Mouse (Mus musculus) limb, embryonic 11.5 days (tissue): ENCODE results near the gene Hist2h3b. TPM values are rescaled to one million over a fixed set of nuclear protein-coding genes. Genes with fewer than 3 reads are reported as not detected.
"Not testable (repeated sequence)": the region's sequence is repeated elsewhere in the genome, so short reads cannot be mapped to it uniquely, and the experiment has no call there.

Experiments
- ATAC-seq: fragments of 200-750 bp; cut with Nextera tagmentation; 2 replicates; pipeline ENCODE4 v1.8.0; 2017; ENCODE audit warnings: low read depth; ENCODE audit not compliant: insufficient number of reproducible peaks, low FRiP score, low TSS enrichment
- DNase-seq: peaks from one replicate; pipeline ENCODE4 v3.0.0-alpha.2; 2015; ENCODE audit warnings: low spot score
- H3K27ac ChIP-seq: fragments of 300-500 bp; sonication (generic); replicated peaks from 2 replicates; pipeline ENCODE4 v1.5.1; 2014; ENCODE audit warnings: low read depth, mild to moderate bottlenecking, low read length
- H3K27me3 ChIP-seq: fragments of 300-500 bp; sonication (generic); 2 replicates; pipeline ENCODE4 v1.6.1; 2014; ENCODE audit warnings: mild to moderate bottlenecking, low read length, mixed read lengths; ENCODE audit not compliant: control insufficient read depth, insufficient read depth
- H3K36me3 ChIP-seq: fragments of 300-500 bp; sonication (generic); 2 replicates; pipeline ENCODE4 v1.6.1; 2014; ENCODE audit warnings: mild to moderate bottlenecking, low read length, moderate library complexity, mixed read lengths; ENCODE audit not compliant: control insufficient read depth, insufficient read depth
- H3K4me1 ChIP-seq: fragments of 300-500 bp; sonication (generic); 2 replicates; pipeline ENCODE4 v1.6.1; 2014; ENCODE audit warnings: low read length, mixed read lengths; ENCODE audit not compliant: control insufficient read depth, insufficient read depth
- H3K4me2 ChIP-seq: fragments of 300-500 bp; sonication (generic); 2 replicates; pipeline ENCODE4 v1.6.1; 2014; ENCODE audit warnings: low read depth, mild to moderate bottlenecking, moderate library complexity; ENCODE audit not compliant: severe bottlenecking
- H3K4me3 ChIP-seq: fragments of 300-500 bp; sonication (generic); 2 replicates; pipeline ENCODE4 v1.5.1; 2014; ENCODE audit warnings: low read depth, low read length
- H3K9ac ChIP-seq: fragments of 300-500 bp; sonication (generic); 2 replicates; pipeline ENCODE4 v1.6.1; 2014; ENCODE audit warnings: mild to moderate bottlenecking, low read length
- H3K9me3 ChIP-seq: fragments of 300-500 bp; sonication (generic); 2 replicates; pipeline ENCODE4 v1.6.1; 2016; ENCODE audit warnings: low read length; ENCODE audit not compliant: control insufficient read depth
- WGBS: fragments of 180-500 bp; shearing (Covaris S2); extraction: QIAGEN DNeasy Blood & Tissue Kit; methylation state at CpG from one replicate; pipeline ENCODE4 v1.1.7; 2014; 5-methylcytosine and 5-hydroxymethylcytosine counted together
- polyA plus RNA-seq: library from polyadenylated mRNA; unstranded; fragments of >200 nt; fragmentation: Nextera tagmentation; extraction: Ambion mirVana; gene quantifications from 2 replicates; pipeline ENCODE4 v1.2.1, GENCODE M21; 2014

Hist2h3b gene
- polyA plus RNA-seq, 1 experiment from 2014 or later = 75.8 TPM

DNA sequence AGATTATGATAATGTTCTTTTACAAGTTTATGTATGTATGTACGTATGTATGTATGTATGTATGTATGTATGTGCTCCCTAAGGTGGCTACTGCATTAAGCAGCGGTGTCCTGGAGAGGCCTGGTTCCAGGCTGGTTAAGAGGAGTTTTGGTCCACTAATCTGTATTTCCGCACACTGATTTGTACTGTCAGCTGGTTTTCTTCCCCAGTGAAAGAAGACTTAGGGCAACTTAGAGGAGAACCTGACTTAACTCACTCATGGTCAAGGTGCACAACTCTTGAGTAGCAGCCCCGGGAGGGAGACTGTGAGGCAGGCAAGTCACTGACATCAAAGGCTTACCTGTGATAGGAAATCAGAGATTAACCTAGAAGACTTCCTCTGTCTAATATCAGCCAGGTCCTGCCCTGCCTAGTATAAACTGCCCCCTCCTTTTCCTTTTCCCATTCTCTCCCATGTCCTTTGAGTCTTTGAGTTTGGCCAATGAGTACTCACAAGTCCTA is 31.6 kb upstream of the Hist2h3b start:
- no peaks in the 10 kb centered on the region for H3K36me3 ChIP-seq
- peak overlapping the region; percentile 40 for H3K4me3 ChIP-seq
- 83% methylated on average over 4 of the region's 4 CpGs for WGBS
- H3K9ac ChIP-seq = peak overlapping the region; percentile 78; the same call in 1 of the 2 replicates
- H3K27me3 ChIP-seq = no peaks in the 10 kb centered on the region
- H3K4me2 ChIP-seq = peak overlapping the region; percentile 60
- H3K9me3 ChIP-seq = no peaks in the 10 kb centered on the region
- peak overlapping the region; percentile 89 for H3K27ac ChIP-seq
- H3K4me1 ChIP-seq = 0 out of 2 replicates have a peak, but pooled peaks cover 5% of the 10 kb centered on the region
- no peak for DNase-seq
- ATAC-seq = no peak

DNA sequence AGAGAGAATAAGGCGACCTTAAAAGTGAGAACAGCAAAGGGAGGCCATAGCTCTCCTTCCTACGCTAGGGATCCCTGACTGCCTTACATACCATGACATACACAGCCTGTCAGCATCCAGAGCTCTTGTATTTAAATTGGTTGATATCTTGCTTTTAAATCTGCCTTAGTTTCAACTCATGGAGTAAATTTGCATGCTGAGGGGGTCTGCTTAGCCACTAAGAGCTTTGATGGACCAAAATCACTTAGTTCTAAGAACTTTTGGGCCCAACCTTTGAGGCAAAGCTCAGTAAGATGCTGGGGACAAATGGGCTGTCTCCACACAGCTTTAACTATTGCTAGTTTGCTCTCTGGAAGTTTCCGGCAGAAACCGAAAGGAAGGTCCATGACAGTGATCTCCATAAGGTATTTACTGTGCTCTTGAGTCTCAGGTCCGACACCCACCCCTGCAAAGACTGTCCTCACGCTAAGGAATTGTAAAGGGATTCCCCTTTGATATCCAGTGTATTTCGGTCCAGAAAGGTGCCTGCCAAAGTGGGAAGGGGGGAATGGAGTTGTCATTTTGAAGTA is 31.0 kb upstream of the Hist2h3b start:
- H3K4me1 ChIP-seq = 0 out of 2 replicates have a peak, but pooled peaks cover 5% of the 10 kb centered on the region
- no peaks in the 10 kb centered on the region for H3K9me3 ChIP-seq
- DNase-seq (peak; percentile 61), ATAC-seq (no peak)
- 27% methylated on average over 7 of the region's 7 CpGs for whole genome bisulfite sequencing
- peak overlapping the region; percentile 40 for H3K4me3 ChIP-seq
- H3K4me2 ChIP-seq = peak overlapping the region; percentile 60
- no peaks in the 10 kb centered on the region for H3K36me3 ChIP-seq
- no peaks in the 10 kb centered on the region for H3K27me3 ChIP-seq
- H3K9ac ChIP-seq = peak overlapping the region; percentile 78
- H3K27ac ChIP-seq = peak overlapping the region; percentile 89

DNA sequence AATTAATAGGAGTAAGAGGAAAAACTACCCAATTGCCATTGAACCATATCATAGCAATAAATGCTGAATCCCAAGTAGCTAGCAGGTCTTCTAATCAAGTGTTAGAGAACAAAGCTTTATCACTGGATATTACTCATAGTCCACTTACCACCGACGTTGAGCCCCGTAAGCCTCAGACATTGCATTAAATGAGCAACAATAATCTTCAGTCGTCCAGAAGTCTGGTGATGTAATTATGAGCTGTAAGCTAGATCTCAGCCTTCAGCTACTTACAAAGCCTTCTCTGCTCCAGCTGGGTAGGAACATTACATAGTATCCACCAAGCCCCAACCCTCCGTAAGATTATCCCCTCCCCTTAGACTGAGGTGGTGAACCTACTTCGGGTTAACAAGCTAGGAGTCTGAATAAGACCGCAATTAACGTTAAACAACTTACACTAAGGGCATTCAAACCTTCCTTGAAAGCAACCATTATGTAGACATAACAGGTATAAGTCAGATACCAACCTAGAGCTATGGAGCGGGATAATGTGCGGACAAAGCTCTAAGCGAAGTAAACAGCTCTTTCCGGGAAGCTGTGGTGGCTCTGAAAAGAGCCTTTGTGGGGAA is 30.4 kb upstream of the Hist2h3b start:
- Histone ChIP-seq H3K27ac (peak overlapping the region; percentile 89), H3K4me3 (peak overlapping the region; percentile 40), H3K36me3 (no peaks in the 10 kb centered on the region), H3K9ac (peak overlapping the region; percentile 78), H3K4me2 (peak overlapping the region; percentile 60), H3K27me3 (no peaks in the 10 kb centered on the region), H3K9me3 (no peaks in the 10 kb centered on the region), H3K4me1 (0 out of 2 replicates have a peak, but pooled peaks cover 7% of the 10 kb centered on the region)
- under 1% methylated on average over 12 of the region's 12 CpGs for WGBS
- no peak for ATAC-seq
- peak; percentile 63 for DNase-seq

DNA sequence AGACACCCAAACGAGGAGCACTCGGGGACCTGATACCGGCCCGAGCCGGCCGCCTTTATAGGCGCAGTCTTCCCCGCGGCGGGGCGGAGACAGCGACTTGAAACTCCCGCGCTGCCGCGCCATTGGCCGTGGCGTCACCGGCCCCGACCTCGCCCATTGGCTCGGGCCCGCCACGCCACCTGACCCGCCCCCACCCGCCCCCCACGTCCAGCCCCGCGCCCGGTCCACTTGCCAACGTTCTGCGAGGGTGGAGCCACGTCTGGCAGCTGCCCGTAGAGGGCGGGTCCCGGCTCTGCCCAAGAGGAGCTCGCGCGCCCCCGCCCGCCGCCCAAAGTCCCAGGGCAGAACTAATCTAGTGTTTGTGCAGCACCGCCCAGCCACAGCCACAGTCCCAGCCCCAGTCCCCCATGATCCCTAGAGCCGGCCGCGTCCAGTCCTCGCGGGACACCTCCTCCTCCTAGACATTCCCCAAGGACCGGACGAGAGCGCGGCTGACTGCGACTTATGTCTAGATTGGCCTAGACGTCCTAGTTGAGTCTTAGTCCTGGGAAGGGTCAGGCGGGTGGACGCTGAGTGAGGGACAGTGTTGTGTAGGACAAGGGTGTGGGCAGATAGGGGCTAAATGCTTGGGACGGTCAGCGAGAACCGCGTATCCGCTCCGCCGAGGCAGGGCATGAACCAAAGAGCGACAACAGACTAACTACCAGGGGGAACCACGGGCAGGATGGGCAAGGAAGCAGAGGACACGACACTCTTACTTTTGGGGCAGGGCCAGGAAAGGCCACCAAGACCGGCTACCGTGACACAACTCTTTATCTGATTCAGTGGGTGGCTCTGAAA is 29.3 kb upstream of the Hist2h3b start, which contains the start of gene Hist2h3c2:
TSS of gene Hist2h3c2 (minus strand) at position 174 of the 840 bp plus-strand sequence.
- H3K4me3 ChIP-seq = peak within 1 kb of the TSS; percentile 40
- not testable (repeated sequence) for H3K27me3 ChIP-seq, H3K36me3 ChIP-seq, H3K9me3 ChIP-seq, DNase-seq
- 0% methylated on average over 10 of the region's 68 CpGs for WGBS
- H3K4me1 ChIP-seq = peaks cover 17% of the 10 kb centered on the region; the same call in 1 of the 2 replicates
- peak within 1 kb of the TSS; percentile 60 for H3K4me2 ChIP-seq
- peak; percentile 91 for ATAC-seq
- H3K9ac ChIP-seq = peak within 1 kb of the TSS; percentile 78
- H3K27ac ChIP-seq = peak within 1 kb of the TSS; percentile 89

DNA sequence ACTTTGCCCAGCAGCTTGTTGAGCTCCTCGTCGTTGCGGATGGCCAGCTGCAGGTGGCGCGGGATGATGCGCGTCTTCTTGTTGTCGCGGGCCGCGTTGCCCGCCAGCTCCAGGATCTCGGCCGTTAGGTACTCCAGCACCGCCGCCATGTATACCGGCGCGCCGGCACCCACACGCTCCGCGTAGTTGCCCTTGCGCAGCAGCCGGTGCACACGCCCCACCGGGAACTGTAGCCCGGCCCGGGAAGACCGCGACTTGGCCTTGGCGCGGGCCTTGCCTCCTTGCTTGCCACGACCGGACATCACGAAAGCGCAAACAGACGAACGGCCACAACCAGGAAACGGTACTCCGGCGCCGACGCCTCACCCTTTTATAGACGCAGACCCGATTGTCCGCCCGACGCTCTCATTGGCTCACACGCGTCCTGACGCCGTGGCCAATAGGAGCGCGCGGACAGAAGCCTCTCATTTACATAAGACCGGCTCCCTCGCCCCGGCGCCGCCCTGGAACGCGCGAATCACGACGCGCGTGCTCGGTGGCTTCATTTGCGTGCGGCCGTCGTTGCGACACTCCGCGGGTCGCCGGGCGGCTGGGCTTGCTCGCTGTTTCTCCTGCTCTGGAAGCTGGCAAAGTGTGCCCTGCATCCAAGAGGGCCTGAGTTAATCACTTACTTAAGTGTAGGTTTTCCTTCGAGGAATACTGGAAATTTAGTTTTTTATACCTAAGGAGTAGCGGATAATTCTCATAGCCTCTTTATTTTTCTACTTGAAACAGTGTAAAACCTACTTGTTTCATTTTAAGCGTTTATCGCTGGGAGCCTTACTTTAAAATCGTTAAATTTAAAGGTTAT is 28.3 kb upstream of the Hist2h3b start, which contains the start of gene Hist2h2aa2:
TSS of gene Hist2h2aa2 (minus strand) at position 328 of the 850 bp plus-strand sequence.
- Histone ChIP-seq H3K4me1 (peaks cover 19% of the 10 kb centered on the region; the same call in 1 of the 2 replicates), H3K4me3 (peak within 1 kb of the TSS; percentile 24; the same call in 1 of the 2 replicates), H3K27ac (peak within 1 kb of the TSS; percentile 79), H3K9ac (peak within 1 kb of the TSS; percentile 35; the same call in 1 of the 2 replicates), H3K4me2 (peak within 1 kb of the TSS; percentile 20; the same call in 1 of the 2 replicates)
- H3K9me3 ChIP-seq, H3K36me3 ChIP-seq, H3K27me3 ChIP-seq: not testable (repeated sequence)
- 7% methylated on average over 17 of the region's 85 CpGs for WGBS
- DNase-seq = peak; percentile 80
- ATAC-seq = peak; percentile 81

DNA sequence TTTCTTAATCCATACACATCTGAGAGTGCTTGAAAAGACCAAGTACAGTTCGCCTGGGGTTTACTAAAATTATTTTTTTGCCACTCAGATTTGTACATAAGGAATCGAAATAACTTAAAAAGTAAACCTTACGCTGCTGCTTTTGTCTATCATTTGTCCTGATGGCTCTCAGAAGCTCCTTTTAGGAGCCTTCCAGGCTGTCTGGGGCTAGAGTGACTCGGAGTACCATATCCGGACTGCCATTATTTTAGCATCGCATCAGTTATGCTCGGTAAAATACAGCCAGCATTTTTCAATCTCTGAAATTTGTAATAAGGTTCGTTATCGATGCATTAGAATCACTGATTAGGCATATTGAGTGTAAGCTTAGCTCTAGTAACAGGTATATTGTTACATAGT is 27.7 kb upstream of the Hist2h3b start:
- H3K9me3 ChIP-seq = no peaks in the 10 kb centered on the region
- no peaks in the 10 kb centered on the region for H3K27me3 ChIP-seq
- H3K4me1 ChIP-seq = peaks cover 19% of the 10 kb centered on the region; the same call in 1 of the 2 replicates
- peak overlapping the region; percentile 20; the same call in 1 of the 2 replicates for H3K4me2 ChIP-seq
- DNase-seq (no peak), ATAC-seq (no peak)
- no peak overlapping the region for H3K4me3 ChIP-seq
- H3K27ac ChIP-seq = peak overlapping the region; percentile 79
- peak overlapping the region; percentile 35; the same call in 1 of the 2 replicates for H3K9ac ChIP-seq
- 81% methylated on average over 9 of the region's 9 CpGs for WGBS
- H3K36me3 ChIP-seq = no peaks in the 10 kb centered on the region

DNA sequence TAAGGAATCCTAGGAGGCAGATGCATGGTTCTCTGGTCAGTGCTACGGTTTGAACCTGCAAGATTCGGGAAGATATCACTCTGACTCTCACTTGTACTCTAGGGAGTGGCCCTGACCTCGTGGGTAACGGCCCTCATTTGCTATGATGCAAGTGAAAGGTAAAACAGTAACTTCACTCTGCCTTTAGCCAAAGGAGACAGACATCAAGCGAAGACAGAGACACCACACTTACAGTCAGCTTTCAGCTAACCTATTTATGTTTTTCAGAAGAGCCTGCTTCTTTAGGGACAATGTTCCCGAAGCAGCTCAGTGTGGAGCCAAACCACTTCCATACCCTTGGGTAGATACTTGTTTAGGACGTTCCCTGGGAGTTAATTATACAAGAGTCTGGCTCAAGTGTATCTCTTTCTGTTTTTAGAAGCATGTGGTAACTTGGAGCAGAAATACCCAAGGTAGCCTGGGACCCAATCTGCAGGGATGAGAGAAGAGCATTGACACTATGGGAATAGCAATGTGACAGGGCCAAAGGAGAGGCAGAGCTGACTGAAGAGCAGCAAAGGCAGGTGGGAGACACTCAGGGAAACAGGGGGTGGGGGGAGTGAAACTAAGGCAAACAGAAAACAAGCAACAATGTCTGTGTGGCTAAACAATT is 24.4 kb upstream of the Hist2h3b start:
- 85% methylated on average over 7 of the region's 7 CpGs for WGBS
- Histone ChIP-seq H3K4me1 (peaks cover 23% of the 10 kb centered on the region), H3K4me2 (0 out of 2 replicates have a peak overlapping the region, but pooled peaks have one; percentile 23), H3K9me3 (no peaks in the 10 kb centered on the region), H3K27me3 (no peaks in the 10 kb centered on the region), H3K27ac (peak overlapping the region; percentile 98), H3K9ac (peak overlapping the region; percentile 39), H3K36me3 (no peaks in the 10 kb centered on the region), H3K4me3 (0 out of 2 replicates have a peak overlapping the region, but pooled peaks have one; percentile 5)
- ATAC-seq (no peak), DNase-seq (no peak)
